Mouse (Mus musculus) G1E (cell line): ENCODE measurements around the gene Gabarap. TPM values are rescaled to one million over a fixed set of nuclear protein-coding genes. Genes with fewer than 3 reads are reported as not detected.

Experiments
- ATAC-seq: 2 replicates; pipeline ENCODE4 v1.8.0; 2016; ENCODE audit warnings: mild to moderate bottlenecking; ENCODE audit not compliant: insufficient number of reproducible peaks, poor library complexity, low FRiP score, severe bottlenecking; ENCODE audit errors: extremely low read depth
- DNase-seq: peaks from one replicate; pipeline ENCODE4 v3.0.0; 2012; ENCODE audit warnings: low spot score
- H3K27me3 ChIP-seq: 2 replicates; pipeline ENCODE4 v1.6.1; 2012; ENCODE audit warnings: mild to moderate bottlenecking, low read length, inconsistent platforms; ENCODE audit not compliant: insufficient read depth
- H3K36me3 ChIP-seq: replicated peaks from 2 replicates; pipeline ENCODE3; 2012; ENCODE audit warnings: mild to moderate bottlenecking, inconsistent platforms
- H3K4me1 ChIP-seq: 2 replicates; pipeline ENCODE4 v1.6.1; 2012; ENCODE audit warnings: low read depth, low read length, inconsistent platforms, mixed read lengths; ENCODE audit not compliant: insufficient read depth
- H3K4me3 ChIP-seq: 2 replicates; pipeline ENCODE4 v1.5.1; 2012; ENCODE audit warnings: low read depth, mild to moderate bottlenecking, inconsistent platforms, low read length, moderate library complexity, mixed read lengths
- H3K9me3 ChIP-seq: replicated peaks from 2 replicates; pipeline ENCODE4 v1.6.1; 2012; ENCODE audit warnings: inconsistent platforms
- CTCF ChIP-seq: IDR thresholded peaks from 2 replicates; pipeline ENCODE4 v1.5.1; 2012; ENCODE audit warnings: low read depth, low read length, inconsistent platforms, mixed read lengths
- GATA1 ChIP-seq: IDR thresholded peaks from 2 replicates; pipeline ENCODE4 v1.6.1; 2012; ENCODE audit warnings: borderline replicate concordance, low read length, inconsistent platforms, mixed read lengths
- GATA2 ChIP-seq: IDR thresholded peaks from 2 replicates; pipeline ENCODE4 v1.6.1; 2012; ENCODE audit warnings: low read depth, low read length, inconsistent platforms, borderline replicate concordance
- POLR2AphosphoS5 ChIP-seq: IDR thresholded peaks from 2 replicates; pipeline ENCODE4 v1.6.1; 2012; ENCODE audit warnings: low read depth, low read length, inconsistent platforms; ENCODE audit not compliant: insufficient replicate concordance
- TAL1 ChIP-seq: conservative IDR thresholded peaks from 2 replicates; pipeline ENCODE4 v1.6.1; 2012; ENCODE audit warnings: low read depth, low read length, inconsistent platforms, mixed read lengths
- polyA plus RNA-seq: library from polyadenylated mRNA; stranded (reverse); fragments of >175 nt; gene quantifications from 2 replicates; pipeline ENCODE4 v1.2.3, GENCODE M21; 2012
- total RNA-seq, 2 experiments: library from RNA; stranded (forward) in 1 of 2; stranded (reverse) in 1 of 2; fragments of 200-1000 nt in 1 of 2; fragments of >200 nt in 1 of 2; fragmentation: Nextera tagmentation in 1 of 2; gene quantifications; 2 replicates each; pipeline ENCODE4 v1.2.3; 2014 to 2017

Gene Gabarap
- total and polyA plus RNA-seq, 3 experiments, result 345 to 762 (median 569) TPM

GRCm38 (mm10) chr11:69964650-69965270 lies 26.2 kb upstream of the Gabarap start, which contains the start of gene Cldn7:
Gene Cldn7, plus strand, starts transcription at chr11:69964779.
- peaks cover 19% of the 10 kb centered on the region for H3K4me1 ChIP-seq
- H3K27me3 ChIP-seq, result peaks cover 29% of the 10 kb centered on the region
- peaks cover 25% of the 10 kb centered on the region for H3K36me3 ChIP-seq
- TF ChIP-seq CTCF (no peak), GATA1 (no peak)
- H3K9me3 ChIP-seq, result peaks cover 19% of the 10 kb centered on the region
- DNase-seq, result no peak
- no peak within 1 kb of the TSS for H3K4me3 ChIP-seq
- no peak for ATAC-seq

GRCm38 (mm10) chr11:69965271-69966005 lies 25.5 kb upstream of the Gabarap start:
- Histone ChIP-seq H3K27me3 (peaks cover 28% of the 10 kb centered on the region), H3K36me3 (peaks cover 31% of the 10 kb centered on the region), H3K4me3 (no peak overlapping the region), H3K9me3 (peaks cover 19% of the 10 kb centered on the region), H3K4me1 (peaks cover 19% of the 10 kb centered on the region)
- ATAC-seq (no peak), DNase-seq (no peak)
- no peak for TF ChIP-seq CTCF
- no peak for TF ChIP-seq GATA1
- no peak for TF ChIP-seq GATA2
- TF ChIP-seq TAL1, result no peak
- no peak for TF ChIP-seq POLR2AphosphoS5

- Histone ChIP-seq H3K36me3 (peaks cover 38% of the 10 kb centered on the region), H3K4me1 (peaks cover 14% of the 10 kb centered on the region), H3K4me3 (peak overlapping the region; percentile 46), H3K27me3 (peaks cover 26% of the 10 kb centered on the region), H3K9me3 (peaks cover 19% of the 10 kb centered on the region)
- ATAC-seq, result no peak
- DNase-seq, result no peak
- TF ChIP-seq GATA1 (no peak), GATA2 (no peak), POLR2AphosphoS5 (no peak), TAL1 (no peak), CTCF (no peak)
Measured at GRCm38 (mm10) chr11:69966006-69966859, 24.7 kb upstream of the Gabarap start.

- Histone ChIP-seq H3K4me3 (peak overlapping the region; percentile 46), H3K36me3 (peaks cover 45% of the 10 kb centered on the region), H3K27me3 (peaks cover 21% of the 10 kb centered on the region), H3K4me1 (peaks cover 9% of the 10 kb centered on the region), H3K9me3 (peaks cover 19% of the 10 kb centered on the region)
- no peak for ATAC-seq
- no peak for DNase-seq
- TF ChIP-seq TAL1 (no peak), CTCF (no peak), GATA2 (no peak), POLR2AphosphoS5 (no peak), GATA1 (no peak)
Measured at GRCm38 (mm10) chr11:69966860-69967517, 24.0 kb upstream of the Gabarap start.

GRCm38 (mm10) chr11:69968793-69969192 lies 22.1 kb upstream of the Gabarap start:
- H3K9me3 ChIP-seq, result peaks cover 19% of the 10 kb centered on the region
- TF ChIP-seq POLR2AphosphoS5 (no peak), GATA1 (no peak), TAL1 (no peak), GATA2 (no peak), CTCF (no peak)
- peaks cover 4% of the 10 kb centered on the region; the same call in 1 of the 2 replicates for H3K4me1 ChIP-seq
- no peak overlapping the region for H3K4me3 ChIP-seq
- H3K36me3 ChIP-seq, result peaks cover 63% of the 10 kb centered on the region
- no peak for DNase-seq
- no peak for ATAC-seq
- H3K27me3 ChIP-seq, result peaks cover 15% of the 10 kb centered on the region

- peaks cover 4% of the 10 kb centered on the region; the same call in 1 of the 2 replicates for H3K4me1 ChIP-seq
- DNase-seq (no peak), ATAC-seq (no peak)
- H3K9me3 ChIP-seq, result peaks cover 15% of the 10 kb centered on the region
- H3K36me3 ChIP-seq, result peaks cover 78% of the 10 kb centered on the region
- TF ChIP-seq GATA2 (no peak), POLR2AphosphoS5 (no peak), CTCF (no peak)
- H3K4me3 ChIP-seq, result no peak overlapping the region
- H3K27me3 ChIP-seq, result peaks cover 7% of the 10 kb centered on the region; the same call in 1 of the 2 replicates
Measured at GRCm38 (mm10) chr11:69970222-69970621, 20.7 kb upstream of the Gabarap start.
